Mouse (Mus musculus): ENCODE measurements around the gene Bcl7c. TPM values are rescaled to one million over a fixed set of nuclear protein-coding genes. Genes with fewer than 3 reads are reported as not detected.

Bcl7c gene
- polyA plus RNA-seq (2012; rRNA removed; ENCODE audit: low replicate concordance), result 30.7 and 46.2 TPM in 2 replicates

GRCm38 (mm10) chr7:127708207-127709078, at the start of gene Bcl7c:
Gene Bcl7c (minus strand): TSS chr7:127708933.

GRCm38 (mm10) chr7:127744366-127745045, 35.8 kb upstream of the Bcl7c start, which contains the start of gene Fbxl19:
Gene Fbxl19 (plus strand): TSS chr7:127744543.

GRCm38 (mm10) chr7:127732066-127732465, 23.3 kb upstream of the Bcl7c start, which contains the start of gene Ctf2:
Gene Ctf2 (minus strand): TSS chr7:127732166.

GRCm38 (mm10) chr7:127712461-127713385, 4.0 kb upstream of the Bcl7c start, which contains the start of gene Ctf1:
Gene Ctf1 (plus strand): TSS chr7:127712736.

GRCm38 (mm10) chr7:127614891-127615843, 93.6 kb downstream of the Bcl7c start, which contains the start of gene Zfp629:
Gene Zfp629 (minus strand): TSS chr7:127615797.

Other genes with a start within 250 kb of the Bcl7c start
- 62.8 and 68.1 TPM in 2 replicates for gene Prr14, start 249.3 kb downstream of the Bcl7c start, polyA plus RNA-seq (2012; rRNA removed; ENCODE audit: low replicate concordance)
- 36.5 and 43.2 TPM in 2 replicates for gene Fbrs, start 229.7 kb downstream of the Bcl7c start, polyA plus RNA-seq (2012; rRNA removed; ENCODE audit: low replicate concordance)
- 17.5 and 20.0 TPM in 2 replicates for gene Srcap, start 196.9 kb downstream of the Bcl7c start, polyA plus RNA-seq (2012; rRNA removed; ENCODE audit: low replicate concordance)
- 5.6 and 10.2 TPM in 2 replicates for gene Gm42715, start 189.3 kb downstream of the Bcl7c start, polyA plus RNA-seq (2012; rRNA removed; ENCODE audit: low replicate concordance)
- gene Tmem265, start 147.5 kb downstream of the Bcl7c start, polyA plus RNA-seq (2012; rRNA removed; ENCODE audit: low replicate concordance), result 1.2 and 3.0 TPM in 2 replicates
- gene Phkg2, start 135.6 kb downstream of the Bcl7c start, polyA plus RNA-seq (2012; rRNA removed; ENCODE audit: low replicate concordance), result 28.3 and 32.0 TPM in 2 replicates
- gene Ccdc189, start 120.3 kb downstream of the Bcl7c start, polyA plus RNA-seq (2012; rRNA removed; ENCODE audit: low replicate concordance), result 0.97 and 1.6 TPM in 2 replicates
- gene Rnf40, start 120.2 kb downstream of the Bcl7c start, polyA plus RNA-seq (2012; rRNA removed; ENCODE audit: low replicate concordance), result 15.9 and 16.2 TPM in 2 replicates
- 3.0 and 7.2 TPM in 2 replicates for gene Zfp629, start 93.1 kb downstream of the Bcl7c start, polyA plus RNA-seq (2012; rRNA removed; ENCODE audit: low replicate concordance)
- gene Ctf1, start 3.8 kb upstream of the Bcl7c start, polyA plus RNA-seq (2012; rRNA removed; ENCODE audit: low replicate concordance), result 18.0 and 22.0 TPM in 2 replicates
- not detected in 2 replicates for gene Ctf2, start 23.2 kb upstream of the Bcl7c start, polyA plus RNA-seq (2012; rRNA removed; ENCODE audit: low replicate concordance)
- 51.0 and 74.6 TPM in 2 replicates for gene Fbxl19, start 35.6 kb upstream of the Bcl7c start, polyA plus RNA-seq (2012; rRNA removed; ENCODE audit: low replicate concordance)
- 23.5 and 26.0 TPM in 2 replicates for gene Orai3, start 60.9 kb upstream of the Bcl7c start, polyA plus RNA-seq (2012; rRNA removed; ENCODE audit: low replicate concordance)
- 6.8 and 8.0 TPM in 2 replicates for gene Setd1a, start 67.7 kb upstream of the Bcl7c start, polyA plus RNA-seq (2012; rRNA removed; ENCODE audit: low replicate concordance)
- not detected in 2 replicates for gene Gm49388, start 76.7 kb upstream of the Bcl7c start, polyA plus RNA-seq (2012; rRNA removed; ENCODE audit: low replicate concordance)
- 39.8 and 42.6 TPM in 2 replicates for gene Hsd3b7, start 91.7 kb upstream of the Bcl7c start, polyA plus RNA-seq (2012; rRNA removed; ENCODE audit: low replicate concordance)
- gene Stx4a, start 115.4 kb upstream of the Bcl7c start, polyA plus RNA-seq (2012; rRNA removed; ENCODE audit: low replicate concordance), result 40.2 and 59.7 TPM in 2 replicates
- 2.0 and 3.3 TPM in 2 replicates for gene Stx1b, start 115.6 kb upstream of the Bcl7c start, polyA plus RNA-seq (2012; rRNA removed; ENCODE audit: low replicate concordance)
- 9.2 and 11.9 TPM in 2 replicates for gene Zfp646, start 167.3 kb upstream of the Bcl7c start, polyA plus RNA-seq (2012; rRNA removed; ENCODE audit: low replicate concordance)
- gene Zfp668, start 167.9 kb upstream of the Bcl7c start, polyA plus RNA-seq (2012; rRNA removed; ENCODE audit: low replicate concordance), result 5.1 and 6.8 TPM in 2 replicates
- 1.5 and 1.8 TPM in 2 replicates for gene Prss53, start 182.0 kb upstream of the Bcl7c start, polyA plus RNA-seq (2012; rRNA removed; ENCODE audit: low replicate concordance)
- gene Gm21974, start 186.5 kb upstream of the Bcl7c start, polyA plus RNA-seq (2012; rRNA removed; ENCODE audit: low replicate concordance), result 0.49 TPM in 1 of 2 replicates, not detected in the other
- gene Vkorc1, start 186.7 kb upstream of the Bcl7c start, polyA plus RNA-seq (2012; rRNA removed; ENCODE audit: low replicate concordance), result 81.2 and 108 TPM in 2 replicates
- 81.7 and 85.2 TPM in 2 replicates for gene Bckdk, start 195.1 kb upstream of the Bcl7c start, polyA plus RNA-seq (2012; rRNA removed; ENCODE audit: low replicate concordance)
- 6.3 and 8.2 TPM in 2 replicates for gene Kat8, start 203.6 kb upstream of the Bcl7c start, polyA plus RNA-seq (2012; rRNA removed; ENCODE audit: low replicate concordance)
- 33.6 and 89.6 TPM in 2 replicates for gene Prss8, start 221.2 kb upstream of the Bcl7c start, polyA plus RNA-seq (2012; rRNA removed; ENCODE audit: low replicate concordance)
- 4.5 and 5.9 TPM in 2 replicates for gene Prss36, start 237.8 kb upstream of the Bcl7c start, polyA plus RNA-seq (2012; rRNA removed; ENCODE audit: low replicate concordance)

Data from duodenum, adult 2 months (tissue).